Mouse (Mus musculus) large intestine, adult 2 months (tissue): ENCODE measurements around the gene Zbtb34. TPM values are rescaled to one million over a fixed set of nuclear protein-coding genes. Genes with fewer than 3 reads are reported as not detected.

ENCODE experiments used
- DNase-seq: peaks from one replicate; pipeline ENCODE4 v3.0.0-alpha.2; 2012; ENCODE audit warnings: low read depth, low spot score
- WGBS: fragments of 180-500 bp; shearing (Covaris S2); methylation state at CpG from one replicate; pipeline ENCODE4 v1.1.7; 2018; 5-methylcytosine and 5-hydroxymethylcytosine counted together
- polyA plus RNA-seq: library from polyadenylated mRNA; depleted of rRNA; stranded (reverse); fragments of >200 nt; gene quantifications from 2 replicates; pipeline ENCODE4 v1.2.3, GENCODE M21; 2012

Zbtb34 gene
- polyA plus RNA-seq, 1 experiment = 2.9 TPM

- WGBS = 85% methylated on average over 14 of the region's 14 CpGs
- no peak for DNase-seq
Measured at GRCm38 (mm10) chr2:33412111-33412510, 19.0 kb downstream of the Zbtb34 start.

DNA sequence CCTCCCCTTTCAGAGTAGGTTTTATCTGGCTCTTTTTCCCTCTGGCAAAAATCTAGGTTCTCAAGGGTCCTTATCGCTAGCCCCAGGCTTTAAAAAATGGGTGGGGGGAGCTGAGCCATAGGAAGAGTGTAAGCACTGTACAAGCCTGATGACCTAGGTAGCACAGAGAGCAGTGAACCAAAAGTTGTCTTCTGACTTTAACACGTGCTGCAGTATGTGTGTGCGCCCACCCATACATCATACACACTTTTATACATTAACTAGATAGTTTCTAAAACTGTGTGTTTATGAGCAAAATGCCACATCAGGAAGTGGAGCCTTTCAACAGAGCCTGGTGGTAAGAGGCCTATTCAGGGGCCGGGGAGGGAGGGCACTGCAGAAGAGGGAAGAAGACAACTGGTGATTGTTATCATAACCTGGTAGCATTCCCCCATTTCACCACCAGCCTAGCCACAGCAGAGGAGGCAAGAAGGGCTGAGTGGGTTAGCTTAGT, 27.6 kb downstream of the Zbtb34 start:
- DNase-seq = no peak
- WGBS = 52% methylated on average over 4 of the region's 4 CpGs

DNA sequence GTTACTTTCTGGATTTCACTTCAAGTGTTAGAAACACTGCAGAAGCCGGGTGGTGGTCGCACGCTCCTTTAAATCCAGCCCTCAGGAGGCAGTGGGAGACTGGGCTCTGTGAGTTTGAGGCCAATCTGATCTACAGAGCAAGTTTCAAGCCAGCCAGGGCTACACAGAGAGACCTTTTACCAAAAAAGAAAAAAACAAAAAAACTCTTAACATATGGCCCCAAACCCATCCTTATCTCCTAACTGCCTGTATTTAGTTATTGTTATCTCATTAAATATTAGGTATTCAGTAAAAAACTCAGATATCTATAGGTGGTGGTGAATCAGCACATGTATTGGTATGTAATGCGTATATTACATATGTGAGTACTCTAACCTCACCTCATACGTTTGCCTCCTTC, 28.5 kb downstream of the Zbtb34 start:
- WGBS = 74% methylated on average over 5 of the region's 5 CpGs
- no peak for DNase-seq

- WGBS = 38% methylated on average over 7 of the region's 7 CpGs
- peak; percentile 8 for DNase-seq
Measured at GRCm38 (mm10) chr2:33402236-33402635, 28.9 kb downstream of the Zbtb34 start.

GRCm38 (mm10) chr2:33401217-33401616, 29.9 kb downstream of the Zbtb34 start:
- no peak for DNase-seq
- 38% methylated on average over 3 of the region's 3 CpGs for WGBS

DNA sequence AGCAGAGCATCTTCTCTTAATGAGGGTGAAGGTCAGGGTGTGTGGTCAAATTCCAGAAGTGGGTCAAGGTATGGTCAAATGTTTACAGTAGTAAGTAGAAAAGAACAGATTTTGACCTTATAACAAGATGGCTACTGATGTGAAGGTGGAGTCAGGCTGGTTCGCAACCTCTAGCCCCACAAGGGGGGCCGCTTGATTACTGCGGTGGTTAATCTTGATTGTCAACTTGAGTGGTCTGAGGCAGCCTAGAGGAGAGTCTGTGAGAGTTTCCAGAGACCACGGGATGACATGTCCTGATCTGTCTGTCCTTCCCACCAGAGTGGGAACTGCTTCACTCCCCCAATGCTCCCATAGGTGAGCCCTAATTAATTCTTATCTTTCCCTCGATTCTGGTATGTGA, 30.6 kb downstream of the Zbtb34 start:
- no peak for DNase-seq
- 73% methylated on average over 5 of the region's 5 CpGs for WGBS

DNA sequence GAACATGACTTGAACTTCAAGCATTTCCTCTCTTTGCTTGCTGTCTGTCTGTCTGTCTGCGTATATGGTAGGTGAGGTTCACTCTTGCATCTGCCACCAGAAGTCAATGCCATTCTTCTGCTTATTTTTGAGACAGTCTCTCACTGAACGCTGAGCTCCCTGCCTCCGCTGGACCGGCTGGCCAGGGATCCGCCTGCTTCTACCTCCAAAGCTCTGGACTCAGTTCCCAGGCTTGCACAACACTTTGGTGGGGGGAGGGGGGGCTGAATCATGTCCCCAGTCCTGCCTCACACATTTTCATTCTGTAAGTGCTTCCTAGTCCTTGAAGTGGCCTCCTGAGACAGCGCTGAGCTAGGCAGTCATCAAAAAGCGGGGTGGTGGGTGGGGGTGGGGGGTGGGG, 32.0 kb downstream of the Zbtb34 start:
- 72% methylated on average over 7 of the region's 7 CpGs for WGBS
- no peak for DNase-seq

DNA sequence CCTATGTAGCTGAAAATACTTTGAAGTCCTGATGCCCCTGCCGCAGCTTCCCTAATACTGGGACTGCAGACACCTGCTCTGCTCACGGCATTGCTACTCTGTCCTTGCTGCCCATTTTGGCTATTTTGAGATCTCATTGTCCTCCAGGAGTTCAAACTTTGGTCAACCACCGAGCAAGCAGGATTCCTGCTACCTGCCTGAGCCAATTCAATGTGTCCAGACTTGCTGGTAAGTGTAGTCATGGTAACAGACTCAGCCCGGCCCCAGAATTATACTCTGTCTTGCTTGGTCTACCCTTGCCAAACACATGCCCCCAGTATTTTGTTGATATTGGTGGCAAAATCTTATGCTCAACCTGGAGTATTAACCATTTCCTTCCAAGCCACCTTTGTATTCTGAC, 34.1 kb downstream of the Zbtb34 start:
- DNase-seq = no peak
- WGBS = 71% methylated on average over 4 of the region's 4 CpGs

DNA sequence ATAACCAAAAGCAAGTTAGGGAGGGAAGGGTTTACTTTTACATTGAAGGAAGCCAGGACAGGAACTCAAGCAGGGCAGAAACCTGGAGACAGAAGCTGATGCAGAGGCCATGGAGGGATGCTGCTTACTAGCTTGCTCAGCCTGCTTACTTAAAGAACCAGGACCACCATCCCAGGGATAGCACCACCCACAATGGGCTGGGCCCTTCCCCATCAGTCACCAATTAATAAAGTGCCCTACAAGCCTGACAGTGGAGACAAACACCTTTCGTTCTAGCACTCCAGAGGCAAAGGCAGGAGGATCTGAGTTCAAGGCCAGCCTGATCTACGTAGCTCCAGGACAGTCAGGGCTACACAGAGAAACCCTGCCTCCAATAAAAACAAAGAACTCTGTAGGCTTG, 36.1 kb downstream of the Zbtb34 start:
- 72% methylated on average over 2 of the region's 2 CpGs for WGBS

DNA sequence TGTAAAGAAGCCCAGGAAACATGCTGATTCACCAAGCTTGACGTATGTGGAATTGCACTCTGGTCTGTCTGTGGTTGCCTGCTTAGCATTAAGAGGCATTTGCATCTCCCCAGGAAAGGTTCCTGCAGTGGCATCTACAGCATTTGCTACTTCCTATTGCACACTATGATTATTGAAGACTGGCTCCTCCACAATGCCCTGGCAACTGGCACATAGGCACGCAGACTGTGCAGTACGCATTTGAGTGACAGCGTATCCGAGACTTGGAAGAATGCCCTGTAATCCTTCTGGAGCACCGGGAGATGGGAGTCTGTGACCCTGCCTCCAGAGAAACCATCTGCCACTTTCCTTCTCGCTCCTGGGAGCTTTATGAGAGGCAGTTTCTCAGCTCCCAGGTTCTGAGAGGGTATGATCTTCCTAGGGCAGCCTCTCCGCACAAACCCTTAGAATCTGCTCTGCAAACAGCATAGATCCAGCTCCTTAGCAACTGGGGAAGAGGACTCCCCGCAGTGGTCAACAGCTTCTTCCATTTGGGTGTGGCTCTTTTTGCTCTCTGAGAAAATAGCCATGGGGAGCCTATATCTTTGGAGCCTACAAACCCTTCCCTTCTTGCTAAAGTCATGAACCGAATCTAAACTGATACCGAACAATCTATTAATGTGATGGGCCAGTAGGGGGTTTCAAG, 37.0 kb downstream of the Zbtb34 start:
- WGBS = 68% methylated on average over 11 of the region's 11 CpGs
- DNase-seq = no peak

More for the DNA sequence above, 36.1 kb downstream of the Zbtb34 start:
- no peak for DNase-seq

GRCm38 (mm10) chr2:33393021-33393420, 38.1 kb downstream of the Zbtb34 start:
- DNase-seq = no peak

DNA sequence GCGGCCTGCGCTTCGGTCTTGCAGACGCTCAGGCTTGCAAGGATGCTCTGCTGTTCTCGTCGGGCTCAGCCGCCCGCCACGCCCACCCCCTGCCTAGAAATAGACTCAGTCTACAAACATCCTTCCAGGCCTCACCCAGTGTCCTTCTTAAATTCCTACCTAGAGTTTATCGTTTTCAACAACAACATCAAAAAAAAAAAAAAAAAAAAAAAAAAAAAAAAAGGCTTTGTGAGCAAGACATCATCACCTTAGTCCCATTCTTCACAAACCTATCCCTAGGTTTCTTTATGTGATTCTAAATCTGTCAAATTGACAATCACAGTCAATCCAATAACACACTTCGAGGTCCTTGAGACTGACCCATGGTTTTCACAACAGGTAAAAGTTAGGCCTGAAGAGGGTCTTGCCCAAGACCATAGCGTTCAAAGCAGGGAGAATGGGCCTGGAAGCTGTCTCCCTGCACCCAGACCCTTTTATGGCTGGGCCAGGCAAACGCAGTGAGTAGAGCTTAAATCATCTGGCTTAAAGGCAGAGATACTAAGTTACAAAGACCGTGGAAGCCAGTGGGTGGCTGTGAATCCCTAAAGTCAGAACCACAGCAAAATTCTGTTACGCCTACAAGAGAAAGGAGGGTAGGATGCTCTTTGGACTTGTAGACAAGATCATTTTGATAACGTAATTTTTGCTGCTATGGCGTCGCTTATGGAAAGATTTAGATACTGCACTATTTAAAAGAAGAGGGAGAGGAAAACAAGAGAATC, 59.3 kb downstream of the Zbtb34 start:
- DNase-seq = no peak
- 36% methylated on average over 16 of the region's 18 CpGs for WGBS

- under 1% methylated on average over 66 of the region's 74 CpGs for WGBS
- DNase-seq = peak; percentile 57
Measured at GRCm38 (mm10) chr2:33370777-33371647, 60.1 kb downstream of the Zbtb34 start, which contains the start of gene Ralgps1. Ralgps1 (minus strand) TSS chr2:33371486.

- DNase-seq = no peak
- 10% methylated on average over 13 of the region's 15 CpGs for WGBS
Measured at GRCm38 (mm10) chr2:33370276-33370776, 60.8 kb downstream of the Zbtb34 start.

- 69% methylated on average over 3 of the region's 3 CpGs for WGBS
- DNase-seq = no peak
Measured at GRCm38 (mm10) chr2:33369453-33369852, 61.7 kb downstream of the Zbtb34 start.

GRCm38 (mm10) chr2:33368486-33368885, 62.6 kb downstream of the Zbtb34 start:
- WGBS = 80% methylated on average over 1 of the region's 1 CpGs
- no peak for DNase-seq

DNA sequence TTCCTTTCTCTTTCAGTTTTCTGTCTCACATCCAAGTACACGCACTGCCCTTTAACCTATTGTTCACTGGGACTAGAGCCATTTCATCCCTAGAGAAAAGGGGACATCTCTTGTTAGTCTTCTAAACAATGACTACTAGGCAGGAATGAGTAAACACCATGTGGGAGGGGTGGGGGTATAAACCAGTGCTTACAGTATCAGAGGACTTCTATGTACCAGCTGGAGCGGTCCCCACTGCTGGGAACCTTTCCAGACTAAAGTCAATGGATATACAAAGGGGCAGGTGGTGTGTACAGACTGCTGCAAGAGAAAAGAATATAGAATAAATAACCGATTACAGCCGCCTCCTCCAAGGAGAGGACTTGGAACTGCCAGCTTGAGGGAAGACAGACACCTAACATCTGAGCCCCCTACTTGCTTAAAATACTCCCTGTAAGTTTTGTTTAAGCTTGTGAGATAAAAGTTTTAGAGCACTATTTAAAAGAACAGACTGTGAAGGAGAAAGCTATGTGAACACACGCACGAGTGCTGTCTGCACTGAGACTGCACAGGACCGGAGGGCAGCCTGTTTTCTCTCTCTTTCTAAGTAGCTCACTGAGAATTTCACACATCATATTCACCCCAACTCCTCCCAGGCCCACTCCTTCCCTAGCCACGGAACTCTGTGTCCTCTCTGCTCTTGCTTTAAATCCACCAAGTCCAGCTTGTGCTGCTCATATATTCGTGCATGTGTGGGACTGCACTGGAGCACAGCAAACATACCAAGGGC, 65.2 kb downstream of the Zbtb34 start:
- WGBS = 33% methylated on average over 9 of the region's 9 CpGs
- DNase-seq = no peak

DNA sequence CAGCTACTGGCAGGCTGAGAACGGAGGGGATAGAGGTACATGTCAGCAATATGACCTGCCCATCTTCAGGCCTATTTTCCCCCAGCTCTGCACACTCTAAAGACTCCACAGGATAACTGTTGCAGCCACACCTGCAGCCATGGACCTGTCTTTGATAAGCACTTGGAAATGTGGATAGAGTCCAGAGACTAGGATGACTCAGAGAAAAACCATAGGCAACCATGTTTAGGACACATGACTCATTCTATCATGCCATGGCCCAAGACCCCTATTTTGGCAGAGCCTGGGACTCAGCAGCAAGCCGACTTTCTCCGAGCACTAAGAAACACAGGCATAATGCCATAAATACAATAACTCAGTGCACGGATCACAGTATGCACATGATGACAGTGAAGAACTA, 66.5 kb downstream of the Zbtb34 start:
- no peak for DNase-seq
- 89% methylated on average over 4 of the region's 4 CpGs for WGBS

GRCm38 (mm10) chr2:33363890-33364289, 67.2 kb downstream of the Zbtb34 start:
- WGBS = 86% methylated on average over 4 of the region's 4 CpGs
- DNase-seq = no peak
